Mouse (Mus musculus) heart, embryonic 10.5 days (tissue): ENCODE measurements around the gene A4gnt. TPM values are rescaled to one million over a fixed set of nuclear protein-coding genes. Genes with fewer than 3 reads are reported as not detected.
A peak's percentile ranks its signal among the peaks of the same experiment; 100 is the strongest.
"Not testable (repeated sequence)": the region's sequence is repeated elsewhere in the genome, so short reads cannot be mapped to it uniquely, and the experiment has no call there.

Experiments
- DNase-seq: peaks from one replicate; pipeline ENCODE4 v3.0.0-alpha.2; 2017; ENCODE audit warnings: low spot score
- H3K27ac ChIP-seq: fragments of 300-500 bp; sonication (generic); 2 replicates; pipeline ENCODE4 v1.5.1; 2016; ENCODE audit warnings: mild to moderate bottlenecking
- H3K27me3 ChIP-seq: fragments of 300-500 bp; sonication (generic); 2 replicates; pipeline ENCODE4 v1.6.1; 2016; ENCODE audit warnings: mild to moderate bottlenecking; ENCODE audit not compliant: poor library complexity, insufficient read depth, severe bottlenecking
- H3K36me3 ChIP-seq: fragments of 300-500 bp; sonication (generic); 2 replicates; pipeline ENCODE4 v1.6.1; 2016; ENCODE audit warnings: mild to moderate bottlenecking, moderate library complexity
- H3K4me1 ChIP-seq: fragments of 300-500 bp; sonication (generic); 2 replicates; pipeline ENCODE4 v1.6.1; 2016; ENCODE audit warnings: mild to moderate bottlenecking
- H3K4me3 ChIP-seq: fragments of 300-500 bp; sonication (generic); 2 replicates; pipeline ENCODE4 v1.5.1; 2016; ENCODE audit warnings: mild to moderate bottlenecking, moderate library complexity
- H3K9me3 ChIP-seq: fragments of 300-500 bp; sonication (generic); 2 replicates; pipeline ENCODE4 v1.6.1; 2016; ENCODE audit warnings: mild to moderate bottlenecking, moderate library complexity
- WGBS: fragments of 180-500 bp; shearing (Covaris S2); methylation state at CpG from one replicate; pipeline ENCODE4 v1.1.7; 2016; 5-methylcytosine and 5-hydroxymethylcytosine counted together
- polyA plus RNA-seq: library from polyadenylated mRNA; unstranded; fragments of >200 nt; fragmentation: Nextera tagmentation; extraction: Ambion mirVana; gene quantifications from 2 replicates; pipeline ENCODE4 v1.2.1, GENCODE M21; 2016

Gene A4gnt
- not detected in 2 replicates for polyA plus RNA-seq

GRCm38 (mm10) chr9:99612202-99612601 lies at the start of gene A4gnt:
Gene A4gnt, plus strand, starts transcription at chr9:99612502.
- DNase-seq: peak; percentile 38
- Histone ChIP-seq H3K36me3 (no peaks in the 10 kb centered on the region), H3K4me1 (0 out of 2 replicates have a peak, but pooled peaks cover 3% of the 10 kb centered on the region), H3K9me3 (no peaks in the 10 kb centered on the region), H3K27me3 (no peaks in the 10 kb centered on the region), H3K4me3 (no peak within 1 kb of the TSS), H3K27ac (no peak within 1 kb of the TSS)
- 51% methylated on average over 2 of the region's 2 CpGs for WGBS

- H3K36me3 ChIP-seq: no peaks in the 10 kb centered on the region
- WGBS: 17% methylated on average over 11 of the region's 11 CpGs
- DNase-seq: peak; percentile 86
- H3K4me1 ChIP-seq: peaks cover 4% of the 10 kb centered on the region; the same call in 1 of the 2 replicates
- no peak overlapping the region for H3K4me3 ChIP-seq
- H3K27ac ChIP-seq: no peak overlapping the region
- H3K9me3 ChIP-seq: no peaks in the 10 kb centered on the region
- H3K27me3 ChIP-seq: no peaks in the 10 kb centered on the region
Observed at GRCm38 (mm10) chr9:99563714-99564113, 48.6 kb upstream of the A4gnt start.

GRCm38 (mm10) chr9:99568023-99568346 lies 44.3 kb upstream of the A4gnt start:
- Histone ChIP-seq H3K4me1 (peaks cover 11% of the 10 kb centered on the region; the same call in 1 of the 2 replicates), H3K27ac (peak overlapping the region; percentile 99), H3K27me3 (no peaks in the 10 kb centered on the region), H3K9me3 (no peaks in the 10 kb centered on the region), H3K4me3 (peak overlapping the region; percentile 95), H3K36me3 (no peaks in the 10 kb centered on the region)
- WGBS: 3% methylated on average over 15 of the region's 15 CpGs
- DNase-seq: no peak

GRCm38 (mm10) chr9:99568347-99569070 lies 43.8 kb upstream of the A4gnt start, which contains the start of gene Armc8:
Gene Armc8, minus strand, starts transcription at chr9:99568899.
- H3K27me3 ChIP-seq: no peaks in the 10 kb centered on the region
- peak; percentile 94 for DNase-seq
- peaks cover 11% of the 10 kb centered on the region; the same call in 1 of the 2 replicates for H3K4me1 ChIP-seq
- H3K36me3 ChIP-seq: no peaks in the 10 kb centered on the region
- peak within 1 kb of the TSS; percentile 95 for H3K4me3 ChIP-seq
- H3K27ac ChIP-seq: peak within 1 kb of the TSS; percentile 99
- under 1% methylated on average over 70 of the region's 70 CpGs for WGBS
- no peaks in the 10 kb centered on the region for H3K9me3 ChIP-seq

GRCm38 (mm10) chr9:99569071-99569397 lies 43.3 kb upstream of the A4gnt start:
- WGBS: 2% methylated on average over 9 of the region's 9 CpGs
- no peak for DNase-seq
- peak overlapping the region; percentile 95 for H3K4me3 ChIP-seq
- peaks cover 11% of the 10 kb centered on the region; the same call in 1 of the 2 replicates for H3K4me1 ChIP-seq
- no peaks in the 10 kb centered on the region for H3K36me3 ChIP-seq
- H3K9me3 ChIP-seq: no peaks in the 10 kb centered on the region
- H3K27me3 ChIP-seq: no peaks in the 10 kb centered on the region
- H3K27ac ChIP-seq: peak overlapping the region; percentile 99

GRCm38 (mm10) chr9:99575677-99576480 lies 36.4 kb upstream of the A4gnt start, which contains the start of gene Dbr1:
Gene Dbr1, plus strand, starts transcription at chr9:99575799.
- WGBS: under 1% methylated on average over 57 of the region's 57 CpGs
- peaks cover 12% of the 10 kb centered on the region for H3K36me3 ChIP-seq
- H3K27ac ChIP-seq: peak within 1 kb of the TSS; percentile 94
- peak; percentile 95 for DNase-seq
- H3K27me3 ChIP-seq: no peaks in the 10 kb centered on the region
- H3K9me3 ChIP-seq: no peaks in the 10 kb centered on the region
- H3K4me3 ChIP-seq: peak within 1 kb of the TSS; percentile 94
- H3K4me1 ChIP-seq: peaks cover 3% of the 10 kb centered on the region; the same call in 1 of the 2 replicates

- no peak for DNase-seq
Observed at GRCm38 (mm10) chr9:99580655-99581054, 31.6 kb upstream of the A4gnt start.

GRCm38 (mm10) chr9:99587505-99588202 lies 24.6 kb upstream of the A4gnt start:
- WGBS: 26% methylated on average over 8 of the region's 8 CpGs
- Histone ChIP-seq H3K27ac (no peak overlapping the region), H3K9me3 (no peaks in the 10 kb centered on the region), H3K36me3 (peaks cover 24% of the 10 kb centered on the region), H3K4me1 (peaks cover 2% of the 10 kb centered on the region; the same call in 1 of the 2 replicates), H3K4me3 (no peak overlapping the region), H3K27me3 (no peaks in the 10 kb centered on the region)
- peak; percentile 85 for DNase-seq

More at GRCm38 (mm10) chr9:99580655-99581054, 31.6 kb upstream of the A4gnt start:
- H3K9me3 ChIP-seq: no peaks in the 10 kb centered on the region
- H3K27ac ChIP-seq: no peak overlapping the region
- no peak overlapping the region for H3K4me3 ChIP-seq
- no peaks in the 10 kb centered on the region for H3K27me3 ChIP-seq
- H3K36me3 ChIP-seq: peaks cover 53% of the 10 kb centered on the region
- H3K4me1 ChIP-seq: peaks cover 3% of the 10 kb centered on the region; the same call in 1 of the 2 replicates
- WGBS: 53% methylated on average over 2 of the region's 2 CpGs

GRCm38 (mm10) chr9:99591144-99591543 lies 21.2 kb upstream of the A4gnt start:
- Histone ChIP-seq H3K4me3 (no peak overlapping the region), H3K36me3 (no peaks in the 10 kb centered on the region), H3K27ac (no peak overlapping the region), H3K4me1 (peaks cover 2% of the 10 kb centered on the region; the same call in 1 of the 2 replicates), H3K27me3 (no peaks in the 10 kb centered on the region), H3K9me3 (no peaks in the 10 kb centered on the region)
- WGBS: 68% methylated on average over 8 of the region's 8 CpGs
- no peak for DNase-seq

- not testable (repeated sequence) for H3K27ac ChIP-seq, DNase-seq, H3K27me3 ChIP-seq, H3K9me3 ChIP-seq, H3K36me3 ChIP-seq, H3K4me1 ChIP-seq, H3K4me3 ChIP-seq
- WGBS: 90% methylated on average over 6 of the region's 6 CpGs
Observed at GRCm38 (mm10) chr9:99599127-99599526, 13.2 kb upstream of the A4gnt start.

- H3K4me1 ChIP-seq: no peaks in the 10 kb centered on the region
- no peaks in the 10 kb centered on the region for H3K27me3 ChIP-seq
- DNase-seq: no peak
- H3K9me3 ChIP-seq: no peaks in the 10 kb centered on the region
- no peaks in the 10 kb centered on the region for H3K36me3 ChIP-seq
- 76% methylated on average over 2 of the region's 2 CpGs for WGBS
- no peak overlapping the region for H3K4me3 ChIP-seq
- H3K27ac ChIP-seq: no peak overlapping the region
Observed at GRCm38 (mm10) chr9:99603566-99603965, 8.7 kb upstream of the A4gnt start.

- H3K4me1 ChIP-seq: no peaks in the 10 kb centered on the region
- H3K36me3 ChIP-seq: no peaks in the 10 kb centered on the region
- WGBS: 92% methylated on average over 8 of the region's 8 CpGs
- H3K27ac ChIP-seq: no peak overlapping the region
- H3K4me3 ChIP-seq: no peak overlapping the region
- no peaks in the 10 kb centered on the region for H3K9me3 ChIP-seq
- peak; percentile 36 for DNase-seq
- H3K27me3 ChIP-seq: no peaks in the 10 kb centered on the region
Observed at GRCm38 (mm10) chr9:99619688-99620087, 7.4 kb downstream of the A4gnt start.
